Mouse (Mus musculus) lung, postnatal 25 days (tissue): ENCODE results near the gene Pgm5.
"Not testable (repeated sequence)": the region's sequence is repeated elsewhere in the genome, so short reads cannot be mapped to it uniquely, and the experiment has no call there.

Experiments used
- DNase-seq: peaks from one replicate; pipeline ENCODE4 v3.0.0; 2022; ENCODE audit warnings: low spot score

Pgm5 gene

GRCm38 (mm10) chr19:24861612-24862451 lies at the start of gene Pgm5:
Gene Pgm5 (minus strand): TSS chr19:24861855.
- no peak for DNase-seq

DNA sequence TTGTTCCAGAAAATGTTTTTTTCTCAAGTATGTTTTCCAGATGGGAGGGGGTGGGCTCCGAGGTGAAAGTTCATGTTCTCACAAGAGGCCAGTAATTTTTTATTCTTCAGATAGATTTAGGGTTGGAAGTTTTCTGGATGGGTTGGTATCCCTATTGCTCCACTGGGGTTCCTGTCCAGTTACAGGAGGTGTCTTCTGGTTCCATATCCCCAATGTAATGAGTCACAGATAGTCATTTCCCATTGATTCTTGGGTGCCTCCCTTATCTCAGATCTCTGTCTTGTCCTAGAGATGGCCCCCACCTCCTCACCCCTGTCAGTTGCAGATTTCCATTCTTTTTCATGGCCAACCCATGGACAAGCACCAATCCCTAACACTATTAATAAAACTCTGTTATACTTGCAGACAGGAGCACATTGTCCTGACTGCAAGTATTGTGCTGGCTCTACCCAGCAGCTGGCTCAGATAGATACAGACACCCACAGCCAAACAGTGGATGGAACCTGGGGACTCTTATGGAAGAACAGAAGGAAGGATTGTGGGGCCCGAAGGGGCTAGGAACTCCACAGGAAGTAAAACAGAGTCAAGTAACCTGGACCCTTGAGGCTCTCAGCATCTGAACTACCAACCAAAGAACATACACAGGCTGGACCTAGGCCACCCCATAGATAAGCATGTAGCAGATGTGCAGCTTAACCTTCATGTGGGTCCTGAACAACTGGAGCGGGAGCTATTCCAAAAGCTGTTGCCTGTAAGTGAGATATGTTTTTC lies 46.9 kb upstream of the Pgm5 start:
- DNase-seq, result no peak

- no peak for DNase-seq
These were observed 46.0 kb upstream of the Pgm5 start for GRCm38 (mm10) chr19:24907655-24908054.

DNA sequence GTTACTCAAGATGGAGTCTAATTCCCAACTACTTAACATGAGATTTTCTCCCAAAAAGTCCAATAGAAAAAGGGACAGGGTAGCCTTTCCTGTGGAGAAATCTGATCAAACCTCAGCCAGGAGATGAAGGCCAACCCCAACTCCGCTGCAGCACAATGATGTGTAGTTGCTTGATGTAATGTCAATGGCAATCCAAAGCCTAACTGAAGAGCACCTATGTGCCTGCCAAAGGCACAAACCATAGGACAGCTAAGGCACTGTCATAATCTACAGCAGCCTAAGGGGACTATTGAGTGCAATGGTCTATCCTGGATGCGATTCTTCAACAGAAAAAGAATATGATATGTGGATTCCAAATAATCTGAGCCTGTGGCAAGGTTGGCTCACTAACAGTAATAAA lies 41.2 kb upstream of the Pgm5 start:
- DNase-seq, result no peak

DNA sequence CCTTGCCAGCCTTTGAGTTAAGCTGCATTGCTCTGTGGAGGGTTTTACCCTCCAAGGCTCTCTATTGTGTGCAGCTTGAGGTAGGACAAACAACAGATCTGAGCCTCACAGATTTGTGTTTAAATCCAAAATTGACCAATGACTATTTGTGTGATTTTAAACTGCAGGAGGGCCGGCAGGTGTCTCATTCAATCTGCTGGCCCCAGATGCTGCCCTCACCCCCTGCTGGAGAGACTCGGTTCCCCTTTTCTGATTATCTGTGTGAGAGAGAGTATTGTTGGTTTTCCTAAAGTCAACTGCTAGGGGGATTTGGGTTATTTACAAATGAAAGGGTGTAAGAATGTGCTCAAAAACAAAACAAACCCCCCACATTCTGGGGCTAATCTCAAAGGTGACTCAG lies 40.6 kb upstream of the Pgm5 start:
- no peak for DNase-seq

DNA sequence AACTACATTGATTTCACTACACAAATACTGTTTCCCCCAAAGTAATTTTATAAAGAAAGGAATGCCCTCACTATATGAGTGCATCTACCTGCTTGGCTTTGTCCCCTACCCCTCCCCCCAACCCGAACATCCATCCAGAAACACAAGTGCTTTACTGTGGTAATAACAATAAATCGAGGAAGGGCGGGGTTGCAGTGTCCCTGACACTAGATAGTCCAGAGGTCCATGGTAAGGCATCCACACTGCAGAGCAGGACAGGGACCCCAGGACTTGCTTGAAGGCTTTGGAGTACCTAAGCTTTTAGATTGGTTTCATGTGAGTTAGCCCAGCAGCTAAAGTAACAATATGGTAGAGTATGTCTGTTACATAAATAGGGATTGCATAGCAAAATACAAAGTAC lies 40.0 kb upstream of the Pgm5 start:
- no peak for DNase-seq

DNA sequence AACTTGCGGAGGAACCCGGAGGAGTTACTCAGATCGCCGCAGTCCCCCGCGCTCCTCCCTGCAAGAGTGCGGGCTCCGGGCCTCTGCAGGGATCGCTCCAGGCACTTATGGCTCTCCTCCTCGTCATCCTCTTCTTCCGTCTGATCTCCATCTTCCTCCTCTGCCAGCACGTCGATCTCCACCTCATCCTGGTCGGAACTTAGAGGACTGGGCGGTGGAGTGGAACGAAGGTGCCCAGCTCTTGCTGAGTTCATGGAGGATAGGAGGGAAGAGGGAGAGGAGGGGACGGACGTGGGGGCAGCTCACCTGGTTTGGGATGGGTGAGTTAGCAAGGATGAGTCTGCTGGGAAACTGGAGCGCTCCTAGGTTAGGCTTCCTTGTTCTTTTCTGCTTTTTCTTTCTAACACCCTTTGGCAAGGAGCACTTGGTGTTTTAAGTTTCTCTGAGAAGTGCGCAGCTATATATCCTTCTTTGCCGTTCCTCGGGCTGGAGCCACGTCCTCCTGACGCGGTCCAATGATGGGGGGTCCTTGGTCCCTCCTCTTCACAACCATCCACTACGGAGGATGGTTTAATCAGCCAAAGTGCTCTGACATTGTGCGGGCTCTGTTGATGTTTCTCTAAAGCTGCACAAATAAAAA lies 39.0 kb upstream of the Pgm5 start, which contains the start of gene Foxd4:
Gene Foxd4 (minus strand): TSS at position 617 of the 640 bp plus-strand sequence.
- DNase-seq, result no peak

- DNase-seq, result no peak
These were observed 38.2 kb upstream of the Pgm5 start for GRCm38 (mm10) chr19:24899578-24900544.

DNA sequence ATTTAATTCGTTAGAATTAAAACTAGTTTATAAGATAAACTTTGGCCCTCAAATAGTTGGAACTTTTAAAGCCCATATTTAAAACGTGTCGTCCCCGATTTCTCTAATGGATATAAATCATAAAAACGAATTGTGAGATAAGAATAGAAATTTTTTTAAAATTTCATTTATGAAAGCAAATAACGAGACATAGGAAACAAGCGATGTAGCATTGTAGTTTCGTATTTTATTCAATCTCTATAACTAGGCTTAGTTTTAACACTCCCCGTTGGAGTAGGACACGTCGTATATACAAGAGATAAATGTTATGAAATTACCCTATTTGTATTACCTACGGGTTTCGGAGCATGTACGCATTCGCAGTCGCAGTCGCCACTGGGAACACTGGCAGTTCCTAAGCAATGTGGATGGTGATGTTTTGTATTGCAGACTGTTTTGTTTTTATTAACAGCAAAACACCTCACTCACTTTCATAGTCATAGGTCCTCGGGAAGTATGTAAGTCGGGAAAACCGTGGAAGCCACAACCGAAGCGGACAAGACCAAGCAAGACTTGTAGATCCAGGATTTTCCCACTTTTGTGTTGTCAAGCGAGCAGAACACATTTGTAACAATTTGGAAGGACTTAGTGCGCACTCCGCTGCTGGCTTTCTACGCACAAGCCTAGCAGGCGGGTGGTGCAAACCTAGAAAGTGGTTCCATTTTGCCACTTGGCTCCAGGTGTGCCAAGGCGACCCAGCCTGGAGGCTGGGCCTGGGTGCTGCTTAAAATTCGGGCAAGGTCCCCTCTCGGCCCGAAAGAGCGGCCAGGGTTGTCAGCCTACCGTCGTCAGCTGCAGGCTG lies 37.3 kb upstream of the Pgm5 start:
- DNase-seq, result no peak

- no peak for DNase-seq
These were observed 36.5 kb upstream of the Pgm5 start for GRCm38 (mm10) chr19:24897896-24898736.

DNA sequence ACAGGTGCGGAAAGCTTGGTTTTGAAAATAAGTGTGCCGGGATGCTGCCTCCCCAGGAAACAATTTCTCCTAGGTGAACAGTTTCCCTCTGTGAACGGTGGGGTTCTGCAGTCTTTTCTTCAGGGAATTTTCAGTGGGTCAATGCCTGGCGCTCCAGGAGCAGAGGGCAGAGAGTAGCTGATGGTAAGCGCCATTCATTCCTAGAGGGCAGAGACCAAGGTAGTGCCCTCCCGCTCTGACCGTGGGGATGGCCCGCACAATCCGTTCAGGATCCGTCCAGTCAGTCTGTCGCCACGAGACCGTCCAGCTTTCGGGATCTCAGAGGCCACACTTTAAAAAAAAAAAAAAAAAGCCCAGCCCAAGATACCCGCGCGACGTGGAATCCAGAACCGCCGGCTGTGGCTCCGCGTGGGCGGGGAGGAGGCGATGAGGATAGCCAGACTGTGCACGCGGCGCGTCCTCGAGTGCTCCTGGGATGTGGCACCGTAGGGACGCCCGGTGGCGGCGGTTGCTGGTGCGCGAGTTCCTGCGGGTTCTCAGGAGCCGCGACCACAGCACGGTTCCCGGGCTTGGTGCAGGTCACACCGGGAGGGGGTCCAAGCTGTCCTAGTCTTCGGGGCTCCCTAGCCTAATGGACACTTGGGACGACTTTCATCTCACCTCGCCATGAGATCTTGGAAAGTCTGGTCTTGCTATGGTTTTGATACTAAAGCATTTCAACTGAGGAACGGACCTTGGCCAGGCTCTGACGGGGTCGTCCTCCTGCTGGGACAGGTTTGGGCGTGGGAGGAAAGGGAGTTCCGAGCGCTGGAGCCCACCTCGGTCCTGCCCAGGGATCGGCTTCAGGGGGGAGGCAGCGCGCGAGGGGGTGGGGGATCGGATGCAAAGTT lies 35.6 kb upstream of the Pgm5 start:
- DNase-seq, result no peak

DNA sequence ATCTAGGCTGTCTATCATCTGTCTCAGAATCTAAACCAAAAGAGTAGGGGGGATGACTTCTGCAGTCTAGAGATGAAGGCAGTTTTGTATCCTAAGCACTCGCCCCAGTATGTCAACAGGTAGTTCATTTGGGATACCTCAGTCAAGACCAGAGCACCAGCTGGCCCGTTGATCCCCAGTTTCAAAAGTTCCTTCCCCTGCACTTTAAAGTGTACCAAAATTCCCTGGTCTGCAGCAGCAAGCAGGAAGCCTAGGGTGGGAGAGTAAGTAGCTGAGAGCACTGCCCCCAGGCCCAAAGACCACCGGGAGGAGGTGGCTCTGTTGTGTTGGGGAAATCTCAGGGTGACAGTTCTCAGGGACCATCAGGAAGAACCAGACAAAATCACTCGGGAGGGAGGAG lies 34.9 kb upstream of the Pgm5 start:
- no peak for DNase-seq

- DNase-seq, result no peak
These were observed 25.2 kb upstream of the Pgm5 start for GRCm38 (mm10) chr19:24886888-24887287.

DNA sequence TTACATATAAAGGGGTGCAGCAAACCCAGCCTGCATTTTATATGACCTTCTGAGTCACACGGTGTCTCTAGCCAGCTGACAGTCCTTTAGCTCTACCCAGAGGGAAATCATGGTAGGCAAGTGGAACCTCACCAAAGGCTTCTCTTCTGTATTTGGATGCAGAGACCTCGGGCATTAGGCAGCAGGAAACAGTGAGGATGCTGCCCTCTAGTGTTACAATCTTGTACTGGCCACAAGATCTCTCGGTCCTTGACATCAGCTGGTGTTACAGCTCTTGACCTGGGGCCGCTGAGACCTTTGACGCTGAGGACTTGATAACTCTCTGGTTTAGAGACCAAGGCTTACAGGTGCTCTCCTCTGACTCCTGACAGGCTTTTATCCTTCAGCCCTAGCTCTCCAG lies 23.8 kb upstream of the Pgm5 start:
- DNase-seq, result peak; percentile 56

GRCm38 (mm10) chr19:24881237-24881636 lies 19.6 kb upstream of the Pgm5 start:
- no peak for DNase-seq

DNA sequence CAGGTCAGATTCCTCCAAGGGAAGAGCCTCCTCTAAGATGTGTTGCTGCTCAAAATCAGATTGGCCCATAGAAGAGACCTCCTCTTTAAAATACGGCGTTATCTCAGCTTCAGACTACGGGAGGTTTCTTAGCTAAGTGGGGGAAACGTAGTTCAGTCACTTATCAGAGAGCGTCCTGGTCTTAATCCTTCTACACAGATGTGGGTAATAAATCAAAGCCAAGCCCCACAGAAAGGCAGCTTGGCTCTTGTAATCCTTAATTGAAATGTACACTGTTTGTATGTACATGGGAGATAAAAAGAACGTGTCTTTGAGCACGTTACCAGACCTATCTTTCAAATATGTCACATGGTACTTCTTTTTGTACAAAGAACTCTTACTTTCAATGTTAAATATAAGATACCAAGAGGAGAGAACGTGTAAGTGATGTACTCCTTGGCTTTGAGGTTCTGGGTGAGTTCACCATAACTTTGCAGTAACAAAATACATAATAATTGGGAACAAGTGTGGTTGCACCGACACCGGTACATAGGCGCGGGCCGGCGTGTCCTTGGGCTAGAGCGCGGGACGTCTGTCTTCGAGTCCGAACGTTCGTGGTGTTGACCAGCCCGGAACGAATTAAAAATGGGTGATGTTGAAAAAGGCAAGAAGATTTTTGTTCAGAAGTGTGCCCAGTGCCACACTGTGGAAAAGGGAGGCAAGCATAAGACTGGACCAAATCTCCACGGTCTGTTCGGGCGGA lies 13.6 kb upstream of the Pgm5 start, which contains the start of gene Gm10053:
Gene Gm10053 (plus strand): TSS at position 558 of the 742 bp plus-strand sequence.
- not testable (repeated sequence) for DNase-seq

GRCm38 (mm10) chr19:24873873-24874272 lies 12.2 kb upstream of the Pgm5 start:
- DNase-seq, result no peak
